Mouse (Mus musculus) cerebellum, adult 11-12 months (tissue): ENCODE measurements around the gene Kcnt2.

Experiments
- DNase-seq: peaks from one replicate; pipeline ENCODE4 v3.0.0; 2022

The Kcnt2 gene

GRCm38 (mm10) chr1:140245876-140246597 is at the start of gene Kcnt2:
Gene Kcnt2 (plus strand): TSS chr1:140246158.
- no peak for DNase-seq

GRCm38 (mm10) chr1:140205329-140205728 is 40.6 kb upstream of the Kcnt2 start:
- no peak for DNase-seq

GRCm38 (mm10) chr1:140225221-140225620 is 20.7 kb upstream of the Kcnt2 start:
- no peak for DNase-seq

GRCm38 (mm10) chr1:140226673-140227072 is 19.3 kb upstream of the Kcnt2 start:
- no peak for DNase-seq

GRCm38 (mm10) chr1:140245465-140245864 is 493 bp upstream of the Kcnt2 start:
- no peak for DNase-seq

- DNase-seq: no peak
These were observed 18.7 kb downstream of the Kcnt2 start for GRCm38 (mm10) chr1:140264696-140265095.

GRCm38 (mm10) chr1:140266047-140266446 is 20.1 kb downstream of the Kcnt2 start:
- DNase-seq: no peak

GRCm38 (mm10) chr1:140266643-140267286 is 20.8 kb downstream of the Kcnt2 start:
- no peak for DNase-seq

- no peak for DNase-seq
These were observed 21.3 kb downstream of the Kcnt2 start for GRCm38 (mm10) chr1:140267288-140267687.

GRCm38 (mm10) chr1:140273624-140274023 is 27.7 kb downstream of the Kcnt2 start:
- no peak for DNase-seq

- DNase-seq: no peak
These were observed 29.9 kb downstream of the Kcnt2 start for GRCm38 (mm10) chr1:140275813-140276212.

- no peak for DNase-seq
These were observed 47.2 kb downstream of the Kcnt2 start for GRCm38 (mm10) chr1:140293140-140293539.

GRCm38 (mm10) chr1:140295482-140295881 is 49.5 kb downstream of the Kcnt2 start:
- DNase-seq: no peak

GRCm38 (mm10) chr1:140304244-140304643 is 58.3 kb downstream of the Kcnt2 start:
- no peak for DNase-seq

- no peak for DNase-seq
These were observed 59.4 kb downstream of the Kcnt2 start for GRCm38 (mm10) chr1:140305344-140305743.

GRCm38 (mm10) chr1:140306339-140306738 is 60.4 kb downstream of the Kcnt2 start:
- no peak for DNase-seq

- no peak for DNase-seq
These were observed 64.8 kb downstream of the Kcnt2 start for GRCm38 (mm10) chr1:140310739-140311138.

- no peak for DNase-seq
These were observed 79.1 kb downstream of the Kcnt2 start for GRCm38 (mm10) chr1:140325088-140325487.

- DNase-seq: no peak
These were observed 80.8 kb downstream of the Kcnt2 start for GRCm38 (mm10) chr1:140326709-140327108.

- no peak for DNase-seq
These were observed 87.7 kb downstream of the Kcnt2 start for GRCm38 (mm10) chr1:140333702-140334101.

GRCm38 (mm10) chr1:140338417-140338816 is 92.5 kb downstream of the Kcnt2 start:
- no peak for DNase-seq

- DNase-seq: no peak
These were observed 93.4 kb downstream of the Kcnt2 start for GRCm38 (mm10) chr1:140339368-140339767.

- DNase-seq: no peak
These were observed 118.8 kb downstream of the Kcnt2 start for GRCm38 (mm10) chr1:140364787-140365186.

GRCm38 (mm10) chr1:140373532-140373931 is 127.6 kb downstream of the Kcnt2 start:
- DNase-seq: no peak

GRCm38 (mm10) chr1:140378791-140379190 is 132.8 kb downstream of the Kcnt2 start:
- no peak for DNase-seq
